In genomic region chr15:82998811-82999221, GRCm38 (mm10) we compare ENCODE assay signal across 19 mouse cellular contexts. TPM values are rescaled to one million over a fixed set of nuclear protein-coding genes. Genes with fewer than 3 reads are reported as not detected.
DNase-seq lines count a peak whose midpoint lies in the region; ATAC-seq and TF ChIP-seq lines count a peak whose summit lies in the region.
"Had no signal": no experiment of that assay in that cellular context is flagged by ENCODE, and none has a peak within 500 bp of the region (broad histone marks: within the 10 kb centered on the region; RNA-seq: fewer than 3 reads in every experiment).

No protein-coding gene starts in this region.

- DNase-seq in liver, postnatal 0 days: peak; percentile 39
- no peak for DNase-seq in liver
- peak; percentile 53 to 61 for DNase-seq in B cell, adult 2 months
- DNase-seq in spleen, adult 2 months (ENCODE audit: low read depth in 1 of 2, low spot score in 2 of 2): peak; percentile 26 to 64
- no peak for DNase-seq in gastrocnemius, adult 2 months
- no peak for DNase-seq in neural tube, embryonic 10.5 days (ENCODE audit: extremely low spot score, low spot score)
- no peak for DNase-seq in ovary, postnatal 10 days (ENCODE audit: low spot score)
- DNase-seq: adrenal gland, postnatal 36 days; cerebellum, adult 8-10 months; forebrain, postnatal 0 days; gastrocnemius, postnatal 10 days; lung, embryonic 14.5 days; thymus, postnatal 4 days had no signal

- TF ChIP-seq POLR2A in spleen, adult 2 months (IDR thresholded peaks at IDR 0.05; ENCODE audit: low read depth, low read length): no peak; the same call in 1 of the 2 replicates

- no peak overlapping the region for H3K9ac ChIP-seq in liver, postnatal 0 days (replicated peaks)
- H3K9ac ChIP-seq: forebrain, postnatal 0 days; hindbrain, embryonic 15.5 days; limb, embryonic 13.5 days; lung, embryonic 14.5 days; neural tube, embryonic 13.5 days had no signal

- 46% methylated on average over 6 of the region's 6 CpGs for WGBS in liver, postnatal 0 days (ENCODE audit: insufficient replicate concordance)
- 20% methylated on average over 6 of the region's 6 CpGs for WGBS in spleen, adult 2 months

- intact Hi-C loops in gastrocnemius, adult 2 months (cut with DNase I): no loop called here

- H3K36me3 ChIP-seq in liver, postnatal 0 days (replicated peaks; ENCODE audit: insufficient read depth, low read length): no peaks in the 10 kb centered on the region
- 0 out of 2 replicates have a peak, but pooled peaks cover 1% of the 10 kb centered on the region for H3K36me3 ChIP-seq in spleen, adult 2 months (ENCODE audit: control insufficient read depth, insufficient read depth, low read length)
- H3K36me3 ChIP-seq: hindbrain, embryonic 15.5 days; limb, embryonic 13.5 days; neural tube, embryonic 13.5 days had no signal

- H3K4me1 ChIP-seq in liver, postnatal 0 days (ENCODE audit: insufficient read depth): peaks cover 5% of the 10 kb centered on the region; the same call in 1 of the 2 replicates
- H3K4me1 ChIP-seq in spleen, adult 2 months (ENCODE audit: control insufficient read depth, insufficient read depth, insufficient read length): peaks cover 31% of the 10 kb centered on the region

- no peak overlapping the region for H3K4me3 ChIP-seq in liver, postnatal 0 days (ENCODE audit: low read depth, low read length)
- H3K4me3 ChIP-seq in spleen, adult 2 months (ENCODE audit: extremely low read depth, insufficient read depth, insufficient read length): no peak overlapping the region; the same call in 1 of the 2 replicates
- no peak overlapping the region for H3K4me3 ChIP-seq in gastrocnemius, adult 2 months
- H3K4me3 ChIP-seq: hindbrain, embryonic 15.5 days; limb, embryonic 13.5 days; neural tube, embryonic 13.5 days had no signal

- 0 out of 2 replicates have a peak overlapping the region, but pooled peaks have one; percentile 44 for H3K27ac ChIP-seq in liver, postnatal 0 days (ENCODE audit: low read depth)
- peak overlapping the region; percentile 90 for H3K27ac ChIP-seq in spleen, adult 2 months (ENCODE audit: insufficient read depth, low read length)
- H3K27ac ChIP-seq in gastrocnemius, adult 2 months: no peak overlapping the region
- H3K27ac ChIP-seq: hindbrain, embryonic 15.5 days; kidney, postnatal 0 days; neural tube, embryonic 13.5 days had no signal

- TF ChIP-seq CTCF in liver, postnatal 0 days (IDR thresholded peaks at IDR 0.05; ENCODE audit: low read depth): no peak
- no peak for TF ChIP-seq CTCF in spleen, adult 2 months (IDR thresholded peaks at IDR 0.05; ENCODE audit: extremely low read depth, insufficient read depth, insufficient read length, insufficient replicate concordance)
- no peak for TF ChIP-seq CTCF in gastrocnemius, adult 2 months (IDR thresholded peaks at IDR 0.05)

- no peak for TF ChIP-seq EP300 in liver, postnatal 0 days (IDR thresholded peaks at IDR 0.05; ENCODE audit: low read depth)

- ATAC-seq in liver, postnatal 0 days: no peak
- peak; percentile 90 for ATAC-seq in granulocyte monocyte progenitor cell, adult 5-6 weeks (replicated peaks; ENCODE audit: poor library complexity, severe bottlenecking)
- ATAC-seq: forebrain, postnatal 0 days; intestine, postnatal 0 days had no signal

- H3K9me3 ChIP-seq in liver, postnatal 0 days (ENCODE audit: low read length): no peaks in the 10 kb centered on the region
- H3K9me3 ChIP-seq: hindbrain, embryonic 15.5 days; limb, embryonic 13.5 days; neural tube, embryonic 13.5 days had no signal

- no peak overlapping the region; the same call in 1 of the 2 replicates for H3K4me2 ChIP-seq in liver, postnatal 0 days (ENCODE audit: low read depth, low read length)
- H3K4me2 ChIP-seq: hindbrain, embryonic 15.5 days; limb, embryonic 13.5 days; lung, embryonic 14.5 days; neural tube, embryonic 13.5 days had no signal

- no peaks in the 10 kb centered on the region for H3K27me3 ChIP-seq in liver, postnatal 0 days (ENCODE audit: insufficient read depth, low read length)
- no peaks in the 10 kb centered on the region for H3K27me3 ChIP-seq in spleen, adult 2 months (ENCODE audit: control insufficient read depth, insufficient read depth, low read length)
- H3K27me3 ChIP-seq: hindbrain, embryonic 15.5 days had no signal

RNA-seq across cellular contexts. Expression of gene Tcf20, which starts 11.1 kb away (rescaled TPM):
- polyA plus RNA-seq in liver, postnatal 0 days (2015; fragmentation: Nextera tagmentation; extraction: Ambion mirVana): 1.6 and 1.8 TPM in 2 replicates
- total RNA-seq in granulocyte monocyte progenitor cell, adult 5-6 weeks (2014; fragmentation: Nextera tagmentation): 52.2 and 56.9 TPM in 2 replicates
- total RNA-seq in granulocyte monocyte progenitor cell, adult 5-6 weeks (2017): 76.8 and 81.2 TPM in 2 replicates
- polyA plus RNA-seq in spleen, adult 2 months (2012; rRNA removed): 21.4 and 27.0 TPM in 2 replicates
- total RNA-seq in gastrocnemius, adult 2 months (2021): 10 to 100 TPM; 28.9 to 33.6 TPM

RNA-seq across cellular contexts. Expression of gene Nfam1, which starts 34.3 kb away (rescaled TPM):
- polyA plus RNA-seq in liver, postnatal 0 days (2015; fragmentation: Nextera tagmentation; extraction: Ambion mirVana): 9.4 and 10.4 TPM in 2 replicates
- 60.7 and 62.4 TPM in 2 replicates for total RNA-seq in granulocyte monocyte progenitor cell, adult 5-6 weeks (2014; fragmentation: Nextera tagmentation)
- total RNA-seq in granulocyte monocyte progenitor cell, adult 5-6 weeks (2017): 45.3 and 52.8 TPM in 2 replicates
- polyA plus RNA-seq in spleen, adult 2 months (2012; rRNA removed): 30.7 and 31.0 TPM in 2 replicates
- under 1 TPM; 0.41 to 0.98 TPM for total RNA-seq in gastrocnemius, adult 2 months (2021)

Comparison
In these comparisons a context has a peak if more than half of its experiments do, and no peak if none do; other contexts are left out.
1. DNase-seq: peak in liver, postnatal 0 days (single experiment), B cell, adult 2 months (2 of 2) and spleen, adult 2 months (2 of 2); none in liver (single experiment), gastrocnemius, adult 2 months (single experiment), neural tube, embryonic 10.5 days (single experiment) and ovary, postnatal 10 days (single experiment).
2. RNA of gene Nfam1, which starts 34.3 kb away (total RNA-seq): 45.3 to 62.4 TPM in granulocyte monocyte progenitor cell, adult 5-6 weeks; 0.41 to 0.98 TPM in gastrocnemius, adult 2 months; every median in the first group is over 10 times any median in the second.